Mouse (Mus musculus): ENCODE measurements around the gene Clcn5. TPM values are rescaled to one million over a fixed set of nuclear protein-coding genes. Genes with fewer than 3 reads are reported as not detected.

Gene Clcn5
- polyA plus RNA-seq, 1 experiment from 2014 or later: 23.2 TPM

- Histone ChIP-seq H3K27ac (replicated peaks; ENCODE audit: low read depth, low read length) (no peak overlapping the region), H3K4me2 (ENCODE audit: low read depth, severe bottlenecking) (no peak overlapping the region), H3K9ac (ENCODE audit: low read length) (no peak overlapping the region), H3K9me3 (ENCODE audit: control insufficient read depth, low read length) (no peaks in the 10 kb centered on the region), H3K4me1 (ENCODE audit: control insufficient read depth, insufficient read depth, low read length) (no peaks in the 10 kb centered on the region), H3K27me3 (ENCODE audit: control insufficient read depth, insufficient read depth, low read length) (no peaks in the 10 kb centered on the region), H3K4me3 (ENCODE audit: low read depth, low read length) (no peak overlapping the region), H3K36me3 (ENCODE audit: control insufficient read depth, insufficient read depth, low read length) (no peaks in the 10 kb centered on the region)
- no peak for ATAC-seq (ENCODE audit: insufficient number of reproducible peaks, low FRiP score, low TSS enrichment, low read depth)
- 92% methylated on average over 3 of the region's 3 CpGs for WGBS
- DNase-seq (ENCODE audit: low spot score): no peak
Measured at GRCm38 (mm10) chrX:7114885-7115284, 204.3 kb downstream of the Clcn5 start.

MicroRNAs encoded within 50 kb of the gene (microRNA counts, 519-probe panel; counts per million panel counts)
- microRNA mmu-miR-188-3p (4,309 counts per million, percentile 65 among the panel's probes with 10 or more counts), microRNA mmu-miR-188-5p (not detected), microRNA mmu-miR-362-3p (3,100 counts per million, percentile 37 among the panel's probes with 10 or more counts), microRNA mmu-miR-362-5p (3,253 counts per million, percentile 41 among the panel's probes with 10 or more counts), microRNA mmu-miR-500 (not detected), microRNA mmu-miR-501-3p (2,217 counts per million, percentile 19 among the panel's probes with 10 or more counts), microRNA mmu-miR-501-5p (2,745 counts per million, percentile 29 among the panel's probes with 10 or more counts), microRNA mmu-miR-532-3p (3,474 counts per million, percentile 46 among the panel's probes with 10 or more counts), microRNA mmu-miR-532-5p (4,606 counts per million, percentile 73 among the panel's probes with 10 or more counts)

Small RNA genes within 50 kb of the gene (microRNA-seq; reads per million reads assigned to microRNA genes)
- gene Mir188 (2,251 reads per million, percentile 83 among the genes with 10 or more reads in this experiment), gene Mir362 (267 reads per million, percentile 61 among the genes with 10 or more reads in this experiment), gene Mir500 (228 reads per million, percentile 59 among the genes with 10 or more reads in this experiment), gene Mir501 (855 reads per million, percentile 73 among the genes with 10 or more reads in this experiment), gene Mir532 (1,928 reads per million, percentile 81 among the genes with 10 or more reads in this experiment)

Other genes starting within 250 kb of the Clcn5 start
- 0.48 and 0.54 TPM in 2 replicates for gene Usp27x, start 56.5 kb upstream of the Clcn5 start, polyA plus RNA-seq (2014; fragmentation: Nextera tagmentation; extraction: Ambion mirVana)

All from limb, embryonic 11.5 days (tissue).